Mouse (Mus musculus) C3H10T1/2 (cell line): ENCODE results near the gene Sft2d2. TPM values are rescaled to one million over a fixed set of nuclear protein-coding genes. Genes with fewer than 3 reads are reported as not detected.

Source experiments
- polyA plus RNA-seq, 2 experiments: library from polyadenylated mRNA; unstranded; fragments of >200 nt; fragmentation: generic; extraction: Trizol; gene quantifications; one replicate each; pipeline ENCODE4 v1.2.1; 2012; ENCODE audit warnings: missing spikeins in 2 of 2

Gene Sft2d2
- 10 to 100 TPM in 1 of 2 experiments, 1 to 10 TPM in 1; 2.1 to 16.3 TPM for polyA plus RNA-seq

DNA sequence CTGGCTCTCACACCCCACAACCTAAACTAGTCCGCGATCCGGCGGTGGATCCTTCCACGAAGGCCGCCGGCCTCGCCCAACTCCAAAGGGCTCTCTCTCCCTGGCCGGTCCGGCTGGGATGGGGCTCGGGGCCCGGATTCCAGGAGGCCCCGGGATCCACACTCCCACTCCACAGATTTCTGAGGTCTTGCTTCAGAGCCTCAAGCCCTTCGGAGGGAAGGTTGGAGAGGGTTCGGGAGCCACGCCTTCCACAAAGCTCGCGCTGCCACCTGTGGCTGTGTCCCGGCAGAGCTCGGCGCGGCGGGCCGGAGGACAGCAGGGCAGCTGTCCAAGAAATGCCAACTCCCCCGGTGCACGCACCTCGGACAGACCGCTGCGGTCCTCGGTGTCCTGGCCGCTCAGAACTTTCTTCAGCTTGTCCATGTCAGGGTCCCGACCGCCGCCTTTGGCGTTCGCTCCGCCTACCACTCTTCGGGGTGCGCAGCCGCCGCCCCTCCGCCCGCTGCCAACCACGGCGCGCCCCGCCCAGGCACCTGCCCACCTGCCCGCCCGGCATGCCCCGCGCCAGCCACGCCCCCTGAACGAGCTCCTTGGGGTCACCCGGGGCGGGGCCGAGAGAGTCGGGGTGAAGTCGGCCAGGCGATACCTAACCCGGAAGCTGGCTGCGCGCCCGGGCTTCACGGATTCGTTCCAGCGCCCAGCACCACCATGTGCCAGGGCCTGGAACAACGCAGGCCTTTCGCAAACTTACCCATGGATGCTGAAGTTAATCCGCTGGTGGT lies at the start of gene Sft2d2:
Gene Sft2d2 (minus strand): TSS at position 559 of the 782 bp plus-strand sequence.

DNA sequence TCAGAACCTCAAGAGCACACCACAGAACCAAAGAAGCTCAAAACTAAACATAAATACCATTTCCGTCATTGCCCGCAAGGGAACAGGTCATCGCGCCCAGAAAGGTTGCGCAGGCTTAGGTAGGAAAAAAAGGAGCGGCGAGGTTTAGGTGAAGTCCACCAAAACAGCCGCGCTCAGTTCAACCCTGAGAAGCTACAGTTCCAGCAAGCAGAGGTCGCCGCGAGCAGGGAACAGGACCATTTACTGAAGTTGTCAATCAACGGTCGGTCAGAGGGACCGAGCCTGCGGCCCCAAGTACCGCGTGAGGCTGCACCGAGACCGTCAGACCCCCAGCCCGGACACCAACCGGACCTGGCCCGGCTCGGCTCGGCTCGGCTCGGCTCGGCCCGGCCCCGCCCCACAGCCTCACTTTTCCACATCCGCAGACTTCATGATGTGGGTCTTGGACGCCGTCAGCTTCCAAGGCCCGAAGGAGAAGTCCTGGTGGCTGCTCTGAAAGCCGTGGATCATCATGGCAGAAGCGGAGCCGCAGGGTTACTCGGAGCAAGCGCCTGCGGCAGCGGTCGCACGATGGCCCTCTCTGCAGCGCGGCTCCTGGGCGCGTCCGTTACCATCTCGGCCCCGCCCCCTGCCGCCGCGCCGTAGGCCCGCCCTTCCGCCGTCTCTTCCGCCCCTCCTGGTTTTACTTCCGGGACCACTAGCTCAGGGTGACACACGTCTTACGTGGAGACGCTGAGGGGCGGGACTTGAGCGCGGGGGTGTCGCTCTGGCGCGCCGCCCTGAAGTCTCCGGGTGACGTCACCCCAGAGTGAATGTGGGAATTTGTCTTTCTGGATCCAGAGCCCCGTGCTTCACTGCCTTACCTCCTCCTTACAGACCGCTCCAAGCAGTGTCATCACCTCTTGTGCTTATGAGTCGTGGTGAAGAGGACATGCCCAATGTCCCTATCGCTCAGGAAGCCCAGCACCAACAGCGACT lies 42.4 kb upstream of the Sft2d2 start, which contains the start of gene Tiprl:
Gene Tiprl (minus strand): TSS at position 676 of the 978 bp plus-strand sequence.

DNA sequence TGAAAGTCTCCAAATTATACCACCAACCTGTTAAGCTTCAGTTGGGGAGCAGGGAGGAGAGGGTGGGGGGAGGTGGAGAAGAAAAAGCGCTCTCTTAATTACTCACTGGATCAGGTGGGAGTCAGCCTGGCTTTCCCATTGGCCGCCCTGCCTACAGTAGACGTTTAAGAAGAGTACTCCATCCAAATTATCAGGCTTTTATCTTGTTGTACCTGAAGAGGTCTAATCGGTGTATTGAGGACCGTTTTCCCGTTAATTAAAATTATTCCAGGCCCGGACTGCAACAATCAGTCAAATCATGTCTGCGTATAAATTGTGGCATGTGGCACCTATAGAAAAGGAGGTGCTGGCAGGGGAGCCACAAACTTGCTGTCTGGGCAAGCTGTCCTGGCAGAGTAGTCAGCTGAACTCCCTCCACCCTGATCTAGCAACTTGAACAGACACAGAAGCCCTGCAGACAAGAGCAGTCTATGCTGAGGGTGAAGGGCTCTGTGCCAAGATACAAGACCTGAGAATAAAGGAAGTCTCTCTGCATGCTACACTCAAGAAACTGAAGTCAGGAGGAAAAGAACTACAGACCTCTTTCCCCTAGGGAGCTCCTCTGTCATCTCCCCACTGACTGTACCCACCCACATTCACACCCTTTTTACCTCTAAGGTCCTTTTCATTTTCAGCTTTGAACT lies 33.4 kb downstream of the Sft2d2 start, which contains the start of gene Tbx19:
Gene Tbx19 (minus strand): TSS at position 51 of the 683 bp plus-strand sequence.

Other genes with a start within 250 kb of the Sft2d2 start
- not detected for gene Tbx19, start 33.7 kb downstream of the Sft2d2 start, polyA plus RNA-seq
- 10 to 100 TPM in 1 of 2 experiments, 1 to 10 TPM in 1; 2.7 to 27.3 TPM for gene Tiprl, start 42.6 kb upstream of the Sft2d2 start, polyA plus RNA-seq
- gene Gpr161, start 101.4 kb upstream of the Sft2d2 start, polyA plus RNA-seq: 1 to 10 TPM; 1.1 to 4.3 TPM